In genomic region chr11:117482300-117482676, GRCm38 (mm10) we compare ENCODE assay signal across 8 mouse cellular contexts. TPM values are rescaled to one million over a fixed set of nuclear protein-coding genes. Genes with fewer than 3 reads are reported as not detected.
A peak's percentile ranks its signal among the peaks of the same experiment; 100 is the strongest.
DNase-seq lines count a peak whose midpoint lies in the region; ATAC-seq and TF ChIP-seq lines count a peak whose summit lies in the region.
"Had no signal": no experiment of that assay in that cellular context is flagged by ENCODE, and none has a peak within 500 bp of the region (broad histone marks: within the 10 kb centered on the region; RNA-seq: fewer than 3 reads in every experiment).

No protein-coding gene starts in this region.

- peak overlapping the region; percentile 26 for H3K4me3 ChIP-seq in forebrain, embryonic 13.5 days
- H3K4me3 ChIP-seq in limb, embryonic 15.5 days = peak overlapping the region; percentile 25
- 0 out of 2 replicates have a peak overlapping the region, but pooled peaks have one; percentile 8 for H3K4me3 ChIP-seq in stomach, postnatal 0 days (ENCODE audit: low read depth, low read length)

- TF ChIP-seq EP300 in stomach, postnatal 0 days (optimal IDR thresholded peaks at IDR 0.05) = no peak

- no peaks in the 10 kb centered on the region for H3K36me3 ChIP-seq in forebrain, embryonic 13.5 days (ENCODE audit: poor library complexity, severe bottlenecking)
- H3K36me3 ChIP-seq in limb, embryonic 15.5 days = no peaks in the 10 kb centered on the region
- H3K36me3 ChIP-seq in stomach, postnatal 0 days (ENCODE audit: control insufficient read depth, insufficient read depth, low read length) = no peaks in the 10 kb centered on the region

- H3K4me2 ChIP-seq in forebrain, embryonic 13.5 days = peak overlapping the region; percentile 52
- H3K4me2 ChIP-seq in limb, embryonic 15.5 days = peak overlapping the region; percentile 57
- peak overlapping the region; percentile 49 for H3K4me2 ChIP-seq in stomach, postnatal 0 days (replicated peaks; ENCODE audit: low read depth)

- peak overlapping the region; percentile 48; the same call in 1 of the 2 replicates for H3K9ac ChIP-seq in forebrain, embryonic 13.5 days
- 0 out of 2 replicates have a peak overlapping the region, but pooled peaks have one; percentile 28 for H3K9ac ChIP-seq in limb, embryonic 15.5 days
- no peak overlapping the region for H3K9ac ChIP-seq in stomach, postnatal 0 days (ENCODE audit: low read length)
- H3K9ac ChIP-seq: liver, embryonic 14.5 days had no signal

- H3K9me3 ChIP-seq in forebrain, embryonic 13.5 days (replicated peaks) = peaks cover 6% of the 10 kb centered on the region; the same call in 1 of the 2 replicates
- no peaks in the 10 kb centered on the region for H3K9me3 ChIP-seq in limb, embryonic 15.5 days
- H3K9me3 ChIP-seq in stomach, postnatal 0 days (ENCODE audit: control insufficient read depth, low read length) = no peaks in the 10 kb centered on the region

- no peak for TF ChIP-seq CTCF in stomach, postnatal 0 days (IDR thresholded peaks at IDR 0.05; ENCODE audit: low read depth)

- intact Hi-C loops in gastrocnemius, postnatal 14 days (cut with DNase I; ENCODE audit: low total_unique reads) = no loop called here

- peak overlapping the region; percentile 93 for H3K27ac ChIP-seq in forebrain, embryonic 13.5 days
- H3K27ac ChIP-seq in limb, embryonic 15.5 days = peak overlapping the region; percentile 82
- H3K27ac ChIP-seq in stomach, postnatal 0 days (replicated peaks) = peak overlapping the region; percentile 65
- H3K27ac ChIP-seq: liver, embryonic 14.5 days had no signal

- 0 out of 2 replicates have a peak, but pooled peaks have one; percentile 11 for ATAC-seq in forebrain, embryonic 13.5 days
- no peak for ATAC-seq in limb, embryonic 15.5 days (ENCODE audit: insufficient number of reproducible peaks, low FRiP score, low TSS enrichment, low read depth)
- no peak for ATAC-seq in stomach, postnatal 0 days (ENCODE audit: low FRiP score, low TSS enrichment)

- peak; percentile 10 for DNase-seq in lung, postnatal 25 days (ENCODE audit: low spot score)
- no peak for DNase-seq in lung, postnatal 4 days
- no peak for DNase-seq in stomach, postnatal 0 days (ENCODE audit: low spot score)
- no peak for DNase-seq in frontal cortex, adult 2 months (ENCODE audit: extremely low spot score in 1 of 2, low spot score in 1 of 2)
- DNase-seq in gastrocnemius, postnatal 14 days = no peak

- H3K4me1 ChIP-seq in forebrain, embryonic 13.5 days = peaks cover 73% of the 10 kb centered on the region
- peaks cover 42% of the 10 kb centered on the region for H3K4me1 ChIP-seq in limb, embryonic 15.5 days
- peaks cover 2% of the 10 kb centered on the region; the same call in 1 of the 2 replicates for H3K4me1 ChIP-seq in stomach, postnatal 0 days (replicated peaks; ENCODE audit: control insufficient read depth, insufficient read depth)

- 7% methylated on average over 11 of the region's 11 CpGs for WGBS in forebrain, embryonic 13.5 days
- WGBS in limb, embryonic 15.5 days = 7% methylated on average over 11 of the region's 11 CpGs
- 14% methylated on average over 11 of the region's 11 CpGs for WGBS in stomach, postnatal 0 days

- H3K27me3 ChIP-seq in forebrain, embryonic 13.5 days = peaks cover 57% of the 10 kb centered on the region
- no peaks in the 10 kb centered on the region for H3K27me3 ChIP-seq in limb, embryonic 15.5 days
- no peaks in the 10 kb centered on the region for H3K27me3 ChIP-seq in stomach, postnatal 0 days (ENCODE audit: control insufficient read depth, insufficient read depth, low read length)

RNA-seq across cellular contexts. Expression of gene Gm11733, which starts 1.9 kb away (rescaled TPM):
- 0.08 TPM in 1 of 2 replicates, not detected in the other for polyA plus RNA-seq in forebrain, embryonic 13.5 days (2015; fragmentation: Nextera tagmentation; extraction: Ambion mirVana)
- 0.06 TPM in 1 of 2 replicates, not detected in the other for polyA plus RNA-seq in limb, embryonic 15.5 days (2015; fragmentation: Nextera tagmentation; extraction: Ambion mirVana)
- not detected in 2 replicates for polyA plus RNA-seq in stomach, postnatal 0 days (2015; fragmentation: Nextera tagmentation; extraction: Ambion mirVana)
- 0.25 and 0.34 TPM in 2 replicates for polyA plus RNA-seq in frontal cortex, adult 2 months (2012; rRNA removed)
- total RNA-seq in gastrocnemius, postnatal 14 days (2021) = not detected
- polyA plus RNA-seq: liver, embryonic 14.5 days had no signal
